Mouse (Mus musculus) spleen, adult 2 months (tissue): Measurements from ENCODE around the gene Leo1. TPM values are rescaled to one million over a fixed set of nuclear protein-coding genes. Genes with fewer than 3 reads are reported as not detected.

ENCODE experiments used
- DNase-seq, 2 experiments: peaks; one replicate each; pipeline versions ENCODE4 v3.0.0 to v3.0.0-alpha.2; 2012 to 2021; ENCODE audit warnings: low spot score in 2 of 2, low read depth in 1 of 2
- H3K27ac ChIP-seq: fragments of 200-500 bp; 2 replicates; pipeline ENCODE4 v1.5.1; 2012; ENCODE audit warnings: low read length, inconsistent platforms; ENCODE audit not compliant: insufficient read depth
- H3K27me3 ChIP-seq: fragments of 200-500 bp; 2 replicates; pipeline ENCODE4 v1.6.1; 2012; ENCODE audit warnings: mild to moderate bottlenecking, moderate library complexity, low read length, inconsistent platforms; ENCODE audit not compliant: control insufficient read depth, insufficient read depth
- H3K36me3 ChIP-seq: fragments of 200-500 bp; 2 replicates; pipeline ENCODE4 v1.6.1; 2012; ENCODE audit warnings: mild to moderate bottlenecking, low read length, inconsistent platforms; ENCODE audit not compliant: control insufficient read depth, insufficient read depth
- H3K4me1 ChIP-seq: fragments of 200-500 bp; 2 replicates; pipeline ENCODE4 v1.6.1; 2011; ENCODE audit warnings: inconsistent platforms; ENCODE audit not compliant: control insufficient read depth, insufficient read depth, insufficient read length
- H3K4me3 ChIP-seq: fragments of 200-500 bp; 2 replicates; pipeline ENCODE4 v1.5.1; 2011; ENCODE audit warnings: mild to moderate bottlenecking, inconsistent platforms; ENCODE audit not compliant: insufficient read depth, insufficient read length; ENCODE audit errors: extremely low read depth
- CTCF ChIP-seq: fragments of 200-500 bp; IDR thresholded peaks from 2 replicates; pipeline ENCODE4 v1.5.1; 2011; ENCODE audit warnings: mild to moderate bottlenecking, inconsistent platforms; ENCODE audit not compliant: insufficient read depth, insufficient read length, insufficient replicate concordance; ENCODE audit errors: extremely low read depth
- POLR2A ChIP-seq: fragments of 200-500 bp; IDR thresholded peaks from 2 replicates; pipeline ENCODE4 v1.6.1; 2011; ENCODE audit warnings: low read depth, low read length, inconsistent platforms
- WGBS: fragments of 180-500 bp; shearing (Covaris S2); methylation state at CpG from one replicate; pipeline ENCODE4 v1.1.7; 2018; 5-methylcytosine and 5-hydroxymethylcytosine counted together
- polyA plus RNA-seq: library from polyadenylated mRNA; depleted of rRNA; stranded (reverse); fragments of >200 nt; gene quantifications from 2 replicates; pipeline ENCODE4 v1.2.3, GENCODE M21; 2012

The Leo1 gene
- polyA plus RNA-seq, 1 experiment, result 2.0 TPM

GRCm38 (mm10) chr9:75410868-75411487 lies 30.3 kb upstream of the Leo1 start:
- 29% methylated on average over 6 of the region's 6 CpGs for WGBS
- H3K4me1 ChIP-seq, result peaks cover 29% of the 10 kb centered on the region; the same call in 1 of the 2 replicates
- H3K27me3 ChIP-seq, result no peaks in the 10 kb centered on the region
- DNase-seq, result no peak
- no peak overlapping the region for H3K4me3 ChIP-seq
- no peaks in the 10 kb centered on the region for H3K36me3 ChIP-seq
- TF ChIP-seq CTCF (no peak), POLR2A (no peak)
- H3K27ac ChIP-seq, result peak overlapping the region; percentile 20

DNA sequence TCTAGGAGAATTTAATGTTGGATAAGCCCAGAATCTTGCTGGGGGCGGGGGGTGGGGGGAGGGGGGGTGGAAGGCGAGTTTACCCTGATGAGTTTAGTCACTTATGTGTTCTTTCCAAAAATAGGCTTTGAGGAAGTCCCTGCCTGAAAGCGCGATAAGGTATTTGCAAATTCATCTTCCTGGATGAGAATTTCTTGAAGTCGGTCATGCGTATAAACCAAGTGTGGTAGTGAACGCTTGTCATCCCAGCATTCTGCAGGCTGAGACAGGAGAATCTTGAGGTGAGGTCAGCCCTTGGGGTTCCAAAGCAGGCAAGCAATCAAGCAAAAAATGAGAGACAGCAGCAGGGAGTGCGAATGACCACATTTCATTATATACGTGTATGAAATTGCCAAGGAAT lies 29.7 kb upstream of the Leo1 start:
- whole genome bisulfite sequencing, result 22% methylated on average over 9 of the region's 9 CpGs
- TF ChIP-seq CTCF (no peak), POLR2A (no peak)
- Histone ChIP-seq H3K27ac (peak overlapping the region; percentile 6), H3K27me3 (no peaks in the 10 kb centered on the region), H3K4me3 (no peak overlapping the region), H3K4me1 (peaks cover 29% of the 10 kb centered on the region; the same call in 1 of the 2 replicates), H3K36me3 (no peaks in the 10 kb centered on the region)
- DNase-seq, result no peak

DNA sequence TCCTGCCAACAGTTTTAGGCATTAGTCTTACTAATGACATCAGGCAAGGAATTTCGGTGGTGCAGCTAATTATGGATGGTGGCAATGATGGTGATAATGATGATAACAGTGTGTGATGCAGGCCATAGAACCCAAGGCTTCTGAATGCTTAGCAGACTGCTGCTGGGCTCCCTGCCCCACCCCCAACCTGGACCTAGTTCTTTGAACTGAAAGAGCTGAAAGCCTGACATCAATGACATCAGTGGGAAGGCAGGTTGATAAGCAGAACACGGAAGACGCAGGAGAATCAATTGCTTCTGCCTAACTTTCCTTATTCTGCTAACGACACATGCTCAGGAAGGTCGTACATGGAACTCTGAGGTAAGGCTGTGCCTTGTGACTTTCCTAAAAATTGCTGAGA lies 28.1 kb upstream of the Leo1 start:
- peak overlapping the region; percentile 26 for H3K27ac ChIP-seq
- DNase-seq, result no peak
- H3K36me3 ChIP-seq, result no peaks in the 10 kb centered on the region
- WGBS, result 75% methylated on average over 5 of the region's 5 CpGs
- no peaks in the 10 kb centered on the region for H3K27me3 ChIP-seq
- peaks cover 29% of the 10 kb centered on the region; the same call in 1 of the 2 replicates for H3K4me1 ChIP-seq
- no peak for TF ChIP-seq POLR2A
- no peak for TF ChIP-seq CTCF
- H3K4me3 ChIP-seq, result no peak overlapping the region

GRCm38 (mm10) chr9:75414204-75414603 lies 27.1 kb upstream of the Leo1 start:
- TF ChIP-seq CTCF (no peak), POLR2A (no peak)
- DNase-seq, result peak in 1 of 2 experiments; percentile 58
- H3K36me3 ChIP-seq, result no peaks in the 10 kb centered on the region
- H3K4me3 ChIP-seq, result no peak overlapping the region
- H3K4me1 ChIP-seq, result peaks cover 29% of the 10 kb centered on the region; the same call in 1 of the 2 replicates
- no peaks in the 10 kb centered on the region for H3K27me3 ChIP-seq
- H3K27ac ChIP-seq, result no peak overlapping the region
- WGBS, result 3% methylated on average over 5 of the region's 5 CpGs

GRCm38 (mm10) chr9:75422251-75422691 lies 19.1 kb upstream of the Leo1 start:
- Histone ChIP-seq H3K4me3 (no peak overlapping the region), H3K27me3 (no peaks in the 10 kb centered on the region), H3K36me3 (no peaks in the 10 kb centered on the region), H3K4me1 (no peaks in the 10 kb centered on the region), H3K27ac (no peak overlapping the region)
- TF ChIP-seq CTCF (no peak), POLR2A (no peak)
- DNase-seq, result no peak
- WGBS, result 96% methylated on average over 3 of the region's 3 CpGs

DNA sequence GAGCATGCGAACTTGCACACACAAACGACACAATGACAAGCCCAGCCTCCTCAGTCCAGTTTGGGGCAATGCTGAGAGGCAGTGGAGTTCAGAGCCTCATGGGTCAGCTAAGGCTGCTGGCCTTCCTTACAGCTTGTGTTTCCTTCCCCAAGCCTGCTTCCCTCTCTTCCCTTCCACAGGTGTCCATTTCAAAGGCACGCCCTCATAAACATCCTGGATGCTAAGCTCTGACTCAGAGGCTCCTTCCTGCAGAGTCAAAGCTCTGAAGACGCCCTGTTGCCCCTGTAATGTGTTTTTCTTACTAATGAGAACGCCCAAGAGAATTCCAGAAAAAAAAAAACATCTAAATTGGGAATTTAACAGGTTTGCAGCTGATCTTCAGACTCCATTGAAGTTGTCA lies 17.6 kb upstream of the Leo1 start:
- no peak for DNase-seq
- no peak overlapping the region for H3K4me3 ChIP-seq
- no peaks in the 10 kb centered on the region for H3K27me3 ChIP-seq
- H3K36me3 ChIP-seq, result no peaks in the 10 kb centered on the region
- WGBS, result 80% methylated on average over 5 of the region's 5 CpGs
- no peak for TF ChIP-seq CTCF
- TF ChIP-seq POLR2A, result no peak
- H3K27ac ChIP-seq, result no peak overlapping the region
- no peaks in the 10 kb centered on the region for H3K4me1 ChIP-seq
